Mouse (Mus musculus) hindbrain, embryonic 14.5 days (tissue): Measurements from ENCODE around the gene Klhl24. TPM values are rescaled to one million over a fixed set of nuclear protein-coding genes. Genes with fewer than 3 reads are reported as not detected.
"Not testable (repeated sequence)": the region's sequence is repeated elsewhere in the genome, so short reads cannot be mapped to it uniquely, and the experiment has no call there.

ENCODE experiments used
- ATAC-seq: fragments of 200-750 bp; cut with Nextera tagmentation; 2 replicates; pipeline ENCODE4 v1.8.0; 2017; ENCODE audit warnings: moderate number of reproducible peaks, mild to moderate bottlenecking, moderate TSS enrichment, moderate library complexity; ENCODE audit not compliant: low FRiP score
- DNase-seq: peaks from one replicate; pipeline ENCODE4 v3.0.0-alpha.2; 2015; ENCODE audit warnings: low spot score
- H3K27ac ChIP-seq: fragments of 300-500 bp; sonication (generic); 2 replicates; pipeline ENCODE4 v1.5.1; 2014; ENCODE audit warnings: mild to moderate bottlenecking, moderate library complexity
- H3K27me3 ChIP-seq: fragments of 300-500 bp; sonication (generic); 2 replicates; pipeline ENCODE4 v1.6.1; 2014; ENCODE audit warnings: mild to moderate bottlenecking, low read length, mixed read lengths; ENCODE audit not compliant: control insufficient read depth, insufficient read depth
- H3K36me3 ChIP-seq: fragments of 300-500 bp; sonication (generic); replicated peaks from 2 replicates; pipeline ENCODE4 v1.6.1; 2014; ENCODE audit not compliant: control insufficient read depth, insufficient read depth
- H3K4me1 ChIP-seq: fragments of 300-500 bp; sonication (generic); replicated peaks from 2 replicates; pipeline ENCODE4 v1.6.1; 2014; ENCODE audit warnings: antibody characterized with exemption, low read length, mixed read lengths; ENCODE audit not compliant: control insufficient read depth, insufficient read depth
- H3K4me2 ChIP-seq: fragments of 300-500 bp; sonication (generic); replicated peaks from 2 replicates; pipeline ENCODE4 v1.6.1; 2014; ENCODE audit warnings: mild to moderate bottlenecking, moderate library complexity
- H3K4me3 ChIP-seq: fragments of 300-500 bp; sonication (generic); replicated peaks from 2 replicates; pipeline ENCODE4 v1.5.1; 2014; ENCODE audit warnings: mild to moderate bottlenecking, low read length
- H3K9ac ChIP-seq: fragments of 300-500 bp; sonication (generic); 2 replicates; pipeline ENCODE4 v1.6.1; 2014
- H3K9me3 ChIP-seq: fragments of 300-500 bp; sonication (generic); 2 replicates; pipeline ENCODE4 v1.6.1; 2016; ENCODE audit warnings: low read length; ENCODE audit not compliant: control insufficient read depth
- WGBS: fragments of 180-500 bp; shearing (Covaris S2); extraction: QIAGEN DNeasy Blood & Tissue Kit; methylation state at CpG from one replicate; pipeline ENCODE4 v1.1.7; 2014; 5-methylcytosine and 5-hydroxymethylcytosine counted together
- polyA plus RNA-seq: library from polyadenylated mRNA; unstranded; fragments of >200 nt; fragmentation: Nextera tagmentation; extraction: Ambion mirVana; gene quantifications from 2 replicates; pipeline ENCODE4 v1.2.1, GENCODE M21; 2014

Klhl24 gene
- polyA plus RNA-seq, 1 experiment from 2014 or later = 48.0 TPM

- WGBS = 92% methylated on average over 10 of the region's 10 CpGs
- not testable (repeated sequence) for ATAC-seq
These were observed 29.1 kb downstream of the Klhl24 start for GRCm38 (mm10) chr16:20126319-20126883.

DNA sequence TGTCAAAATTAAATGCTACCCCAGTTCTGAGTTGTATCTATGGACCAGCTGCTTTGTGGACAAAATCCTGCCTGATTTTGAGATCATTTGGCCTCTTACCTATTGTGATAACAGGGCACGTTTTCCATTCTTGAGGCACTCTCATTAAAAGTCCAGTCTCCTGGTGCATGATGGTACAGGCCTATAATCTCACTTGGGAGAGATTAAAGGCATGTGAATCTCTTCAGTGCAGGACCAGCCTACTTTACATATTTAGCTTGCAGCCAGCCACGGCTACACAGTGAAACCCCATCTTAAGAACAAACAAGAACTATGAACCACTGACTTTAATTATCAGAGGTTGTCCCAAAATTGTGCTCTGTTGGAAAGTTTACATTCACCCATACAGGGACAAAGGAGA is 33.1 kb downstream of the Klhl24 start:
- no peak for DNase-seq

More at GRCm38 (mm10) chr16:20126319-20126883, 29.1 kb downstream of the Klhl24 start:
- not testable (repeated sequence) for H3K4me3 ChIP-seq, H3K27me3 ChIP-seq, H3K9me3 ChIP-seq, H3K4me1 ChIP-seq, H3K4me2 ChIP-seq, DNase-seq, H3K9ac ChIP-seq, H3K27ac ChIP-seq
- H3K36me3 ChIP-seq = peaks cover 51% of the 10 kb centered on the region

GRCm38 (mm10) chr16:20140772-20141531 is 43.6 kb downstream of the Klhl24 start, which contains the start of gene Yeats2:
Gene Yeats2 (plus strand): TSS chr16:20141063.
- H3K4me1 ChIP-seq = peaks cover 12% of the 10 kb centered on the region
- peak; percentile 96 for ATAC-seq
- under 1% methylated on average over 88 of the region's 92 CpGs for WGBS

More for the DNA sequence above, 33.1 kb downstream of the Klhl24 start:
- no peaks in the 10 kb centered on the region for H3K4me1 ChIP-seq
- no peaks in the 10 kb centered on the region for H3K9me3 ChIP-seq
- 62% methylated on average over 2 of the region's 2 CpGs for WGBS
- H3K36me3 ChIP-seq = peaks cover 18% of the 10 kb centered on the region
- no peak overlapping the region for H3K9ac ChIP-seq
- no peak overlapping the region for H3K4me2 ChIP-seq
- no peak overlapping the region for H3K4me3 ChIP-seq
- H3K27me3 ChIP-seq = no peaks in the 10 kb centered on the region
- no peak for ATAC-seq
- no peak overlapping the region for H3K27ac ChIP-seq

DNA sequence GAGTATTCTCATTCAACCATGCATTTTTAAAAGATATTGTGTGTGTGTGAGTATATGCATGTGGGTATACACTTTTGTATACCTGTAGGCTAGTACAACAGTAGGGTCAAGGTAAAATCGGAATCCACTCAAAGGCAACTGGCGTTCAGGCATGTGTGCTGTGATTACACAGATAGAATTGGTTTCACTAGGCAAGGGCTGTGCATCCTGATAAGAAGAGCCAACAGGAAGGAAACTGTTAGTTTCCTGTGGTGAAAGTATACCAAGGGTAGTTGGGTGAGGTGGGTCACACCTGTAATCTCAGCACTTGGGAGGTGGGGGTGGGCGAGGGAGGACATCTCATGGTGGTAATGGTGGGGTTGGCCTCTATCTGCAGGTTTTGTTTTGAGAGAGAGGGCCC is 47.2 kb downstream of the Klhl24 start:
- no peak overlapping the region for H3K4me2 ChIP-seq
- H3K36me3 ChIP-seq = 0 out of 2 replicates have a peak, but pooled peaks cover 9% of the 10 kb centered on the region
- ATAC-seq (no peak), DNase-seq (no peak)
- H3K4me3 ChIP-seq = no peak overlapping the region
- no peak overlapping the region for H3K27ac ChIP-seq
- peaks cover 12% of the 10 kb centered on the region for H3K4me1 ChIP-seq
- H3K27me3 ChIP-seq = no peaks in the 10 kb centered on the region
- H3K9me3 ChIP-seq = no peaks in the 10 kb centered on the region
- 98% methylated on average over 3 of the region's 3 CpGs for WGBS
- H3K9ac ChIP-seq = no peak overlapping the region

More at GRCm38 (mm10) chr16:20140772-20141531, 43.6 kb downstream of the Klhl24 start, which contains the start of gene Yeats2:
- Histone ChIP-seq H3K4me3 (peak within 1 kb of the TSS; percentile 83), H3K27ac (peak within 1 kb of the TSS; percentile 97), H3K4me2 (peak within 1 kb of the TSS; percentile 79), H3K9ac (peak within 1 kb of the TSS; percentile 92), H3K36me3 (0 out of 2 replicates have a peak, but pooled peaks cover 9% of the 10 kb centered on the region), H3K9me3 (no peaks in the 10 kb centered on the region), H3K27me3 (no peaks in the 10 kb centered on the region)
- DNase-seq = peak; percentile 80

DNA sequence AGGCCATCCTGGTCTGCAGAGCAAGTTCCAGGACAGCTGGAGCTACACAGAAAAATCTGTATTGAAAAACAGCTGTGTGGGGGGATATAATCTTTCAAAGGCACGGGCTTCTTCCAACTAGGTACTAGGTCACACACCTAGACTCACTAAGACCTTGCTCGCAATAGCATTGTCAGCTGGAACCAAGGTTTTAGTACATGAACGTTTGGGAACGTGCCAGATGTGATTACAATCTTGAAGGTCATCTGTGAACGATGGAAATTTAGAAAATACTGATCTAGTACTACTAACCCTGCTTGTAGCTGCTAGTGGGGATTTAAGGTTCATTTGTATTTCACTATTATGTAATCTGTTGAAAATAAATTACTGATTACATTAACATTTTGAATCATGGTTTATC is 54.6 kb downstream of the Klhl24 start:
- H3K4me1 ChIP-seq = no peaks in the 10 kb centered on the region
- H3K4me2 ChIP-seq = no peak overlapping the region
- no peak overlapping the region for H3K4me3 ChIP-seq
- H3K27ac ChIP-seq = no peak overlapping the region
- no peaks in the 10 kb centered on the region for H3K9me3 ChIP-seq
- WGBS = 88% methylated on average over 5 of the region's 5 CpGs
- no peak for ATAC-seq
- DNase-seq = no peak
- no peak overlapping the region for H3K9ac ChIP-seq
- no peaks in the 10 kb centered on the region for H3K27me3 ChIP-seq
- peaks cover 58% of the 10 kb centered on the region for H3K36me3 ChIP-seq

GRCm38 (mm10) chr16:20153742-20154141 is 56.4 kb downstream of the Klhl24 start:
- no peaks in the 10 kb centered on the region for H3K4me1 ChIP-seq
- peaks cover 75% of the 10 kb centered on the region for H3K36me3 ChIP-seq
- no peak overlapping the region for H3K4me3 ChIP-seq
- DNase-seq = no peak
- H3K9ac ChIP-seq = no peak overlapping the region
- no peaks in the 10 kb centered on the region for H3K27me3 ChIP-seq
- H3K9me3 ChIP-seq = no peaks in the 10 kb centered on the region
- no peak overlapping the region for H3K4me2 ChIP-seq
- H3K27ac ChIP-seq = no peak overlapping the region
- no peak for ATAC-seq
- WGBS = 80% methylated on average over 3 of the region's 3 CpGs

DNA sequence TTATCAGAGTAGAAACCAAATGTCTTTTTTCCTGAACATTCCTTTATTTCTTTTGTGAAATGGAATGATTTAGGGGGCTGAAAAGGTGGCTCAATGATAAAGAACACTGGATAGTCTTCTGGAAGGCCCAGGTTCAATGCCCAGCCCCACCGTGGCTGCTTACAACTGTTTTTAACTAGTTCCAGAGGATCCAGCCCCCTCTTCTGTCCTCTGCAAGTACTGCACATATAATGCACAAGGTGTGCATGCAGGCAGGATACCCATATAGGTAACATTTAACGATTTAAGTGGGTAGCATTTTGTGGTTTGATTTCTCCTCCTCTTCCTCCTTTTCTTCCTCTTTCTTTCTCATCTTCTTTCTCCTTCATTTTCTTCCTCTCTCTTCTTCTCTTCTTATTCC is 62.8 kb downstream of the Klhl24 start:
- peaks cover 97% of the 10 kb centered on the region for H3K36me3 ChIP-seq
- no peak for ATAC-seq
- 90% methylated on average over 2 of the region's 2 CpGs for WGBS
- no peaks in the 10 kb centered on the region for H3K27me3 ChIP-seq
- no peak overlapping the region for H3K4me2 ChIP-seq
- no peak overlapping the region for H3K4me3 ChIP-seq
- DNase-seq = no peak
- no peak overlapping the region for H3K9ac ChIP-seq
- no peaks in the 10 kb centered on the region for H3K4me1 ChIP-seq
- no peak overlapping the region for H3K27ac ChIP-seq
- no peaks in the 10 kb centered on the region for H3K9me3 ChIP-seq

GRCm38 (mm10) chr16:20169071-20169470 is 71.7 kb downstream of the Klhl24 start:
- no peak for DNase-seq
- H3K4me2 ChIP-seq = no peak overlapping the region
- H3K4me1 ChIP-seq = no peaks in the 10 kb centered on the region
- H3K4me3 ChIP-seq = no peak overlapping the region
- H3K27ac ChIP-seq = no peak overlapping the region
- peaks cover 91% of the 10 kb centered on the region for H3K36me3 ChIP-seq
- H3K9ac ChIP-seq = no peak overlapping the region
- H3K27me3 ChIP-seq = no peaks in the 10 kb centered on the region
- 90% methylated on average over 3 of the region's 3 CpGs for WGBS
- no peak for ATAC-seq
- H3K9me3 ChIP-seq = peaks cover 9% of the 10 kb centered on the region; the same call in 1 of the 2 replicates

GRCm38 (mm10) chr16:20169471-20170106 is 72.2 kb downstream of the Klhl24 start:
- 69% methylated on average over 3 of the region's 3 CpGs for WGBS
- H3K4me1 ChIP-seq = no peaks in the 10 kb centered on the region
- H3K9ac ChIP-seq = no peak overlapping the region
- H3K27ac ChIP-seq = no peak overlapping the region
- H3K4me2 ChIP-seq = no peak overlapping the region
- DNase-seq (no peak), ATAC-seq (no peak)
- no peak overlapping the region for H3K4me3 ChIP-seq
- peaks cover 91% of the 10 kb centered on the region for H3K36me3 ChIP-seq
- H3K9me3 ChIP-seq = peaks cover 9% of the 10 kb centered on the region; the same call in 1 of the 2 replicates
- H3K27me3 ChIP-seq = no peaks in the 10 kb centered on the region
